Mouse (Mus musculus): Measurements from ENCODE around the gene Fbxo28.

Fbxo28 gene

GRCm38 (mm10) chr1:182340821-182341781 is at the start of gene Fbxo28:
Fbxo28 (minus strand) TSS chr1:182341629.
- peak; percentile 91 for DNase-seq

DNA sequence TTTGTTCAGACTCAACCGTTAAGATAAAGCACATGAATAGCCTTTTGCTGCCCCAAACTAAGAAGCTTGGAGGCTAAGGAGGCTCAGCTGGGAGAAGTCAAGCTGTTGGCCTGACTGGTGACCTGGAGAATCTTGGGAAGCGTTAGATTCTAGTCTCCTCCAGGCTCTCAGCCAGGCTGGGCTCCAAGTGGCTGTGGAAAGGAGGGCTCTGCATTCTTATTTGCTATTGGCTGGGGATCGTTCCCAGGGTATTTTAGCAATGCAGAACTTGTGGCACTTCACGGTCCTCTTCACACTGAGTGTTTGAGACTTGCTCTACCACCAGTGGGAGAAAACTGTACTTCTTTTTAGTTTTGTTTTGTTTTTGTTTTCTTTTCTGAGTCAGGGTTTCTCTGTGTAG is 47.3 kb upstream of the Fbxo28 start:
- no peak for DNase-seq

- no peak for DNase-seq
Measured at GRCm38 (mm10) chr1:182386449-182386848, 45.0 kb upstream of the Fbxo28 start.

GRCm38 (mm10) chr1:182383096-182383495 is 41.7 kb upstream of the Fbxo28 start:
- DNase-seq, result no peak

DNA sequence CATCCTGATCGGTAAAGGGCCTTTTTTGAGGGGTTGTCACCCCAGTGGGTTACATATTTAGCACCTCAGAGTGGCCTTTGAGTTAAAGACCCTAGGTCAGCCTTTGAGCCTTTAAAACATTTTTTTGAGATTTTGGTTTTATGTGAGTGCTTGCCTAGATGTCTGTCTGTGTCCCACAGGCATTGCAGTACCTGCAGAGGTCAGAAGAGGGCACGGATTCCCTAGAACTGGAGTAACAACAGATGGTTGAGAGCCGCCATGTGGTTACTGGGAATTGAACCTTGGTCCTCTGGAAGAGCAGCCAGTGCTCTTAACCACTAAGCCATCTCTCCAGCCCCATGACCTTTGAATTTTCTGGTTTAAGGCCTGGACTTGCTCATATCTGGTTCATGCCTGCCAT is 39.9 kb upstream of the Fbxo28 start:
- no peak for DNase-seq

- DNase-seq, result no peak
Measured at GRCm38 (mm10) chr1:182380683-182381082, 39.3 kb upstream of the Fbxo28 start.

- DNase-seq, result no peak
Measured at GRCm38 (mm10) chr1:182378876-182379275, 37.4 kb upstream of the Fbxo28 start.

GRCm38 (mm10) chr1:182378205-182378835 is 36.9 kb upstream of the Fbxo28 start:
- no peak for DNase-seq

GRCm38 (mm10) chr1:182377519-182377918 is 36.1 kb upstream of the Fbxo28 start:
- no peak for DNase-seq

GRCm38 (mm10) chr1:182376826-182377225 is 35.4 kb upstream of the Fbxo28 start:
- no peak for DNase-seq

DNA sequence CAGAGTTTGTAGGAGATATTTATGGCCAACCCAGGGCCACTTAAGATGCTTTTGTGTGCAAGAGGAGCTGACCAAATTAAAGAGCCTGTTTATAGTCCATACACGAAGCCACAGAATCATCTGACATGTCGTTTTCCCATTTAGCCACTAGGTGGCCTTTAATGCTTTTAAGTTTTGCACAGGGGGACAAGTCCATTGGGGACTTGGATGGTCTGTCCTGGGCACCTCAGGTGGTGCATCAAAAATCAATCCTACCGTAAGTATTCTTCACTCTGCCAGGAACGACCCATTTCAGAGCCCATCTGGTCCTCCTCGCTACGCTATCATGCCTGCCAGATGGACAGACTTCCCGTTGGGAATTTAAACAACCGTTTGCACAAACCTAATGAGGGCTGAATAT is 34.8 kb upstream of the Fbxo28 start:
- no peak for DNase-seq

DNA sequence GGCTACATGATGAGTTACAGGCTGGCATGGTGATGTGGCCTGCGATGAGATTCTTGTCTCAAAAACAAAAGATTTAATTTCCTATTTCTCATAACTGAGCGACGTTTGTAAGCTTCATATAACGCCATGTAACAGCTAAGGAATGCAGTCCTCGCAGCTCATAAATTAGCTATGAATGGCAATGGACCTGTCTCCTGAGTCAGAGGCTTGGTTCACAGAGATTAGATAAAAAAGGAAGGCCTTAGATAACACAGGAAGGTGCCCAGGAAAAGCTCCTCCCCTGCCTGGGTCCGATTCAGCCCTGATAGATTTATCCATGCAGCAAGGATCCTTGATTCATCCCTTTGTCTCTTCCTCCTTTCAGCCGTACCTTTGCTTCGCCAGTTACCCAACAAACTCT is 30.5 kb upstream of the Fbxo28 start:
- no peak for DNase-seq

DNA sequence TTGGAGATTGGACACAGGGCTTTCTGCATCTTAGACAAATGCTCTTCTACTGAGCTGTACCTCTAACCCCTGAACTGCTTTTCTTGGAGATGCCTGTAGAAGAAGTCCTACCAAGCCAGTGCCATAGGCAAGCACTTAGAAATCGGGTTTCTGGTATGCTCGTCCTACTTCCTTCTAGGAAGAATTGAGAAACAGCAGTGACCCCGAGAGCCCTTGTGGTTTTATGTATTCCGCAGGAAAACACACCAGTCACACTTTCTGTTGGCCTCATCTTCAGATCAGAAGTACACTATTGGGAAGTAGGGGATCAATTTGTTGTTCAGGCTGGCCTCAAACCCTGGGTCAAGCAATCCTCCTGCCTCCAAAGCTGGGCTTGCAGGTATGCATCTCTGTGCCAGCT is 28.0 kb upstream of the Fbxo28 start:
- DNase-seq, result no peak

- DNase-seq, result no peak
Measured at GRCm38 (mm10) chr1:182368782-182369181, 27.4 kb upstream of the Fbxo28 start.

- DNase-seq, result no peak
Measured at GRCm38 (mm10) chr1:182368309-182368708, 26.9 kb upstream of the Fbxo28 start.

DNA sequence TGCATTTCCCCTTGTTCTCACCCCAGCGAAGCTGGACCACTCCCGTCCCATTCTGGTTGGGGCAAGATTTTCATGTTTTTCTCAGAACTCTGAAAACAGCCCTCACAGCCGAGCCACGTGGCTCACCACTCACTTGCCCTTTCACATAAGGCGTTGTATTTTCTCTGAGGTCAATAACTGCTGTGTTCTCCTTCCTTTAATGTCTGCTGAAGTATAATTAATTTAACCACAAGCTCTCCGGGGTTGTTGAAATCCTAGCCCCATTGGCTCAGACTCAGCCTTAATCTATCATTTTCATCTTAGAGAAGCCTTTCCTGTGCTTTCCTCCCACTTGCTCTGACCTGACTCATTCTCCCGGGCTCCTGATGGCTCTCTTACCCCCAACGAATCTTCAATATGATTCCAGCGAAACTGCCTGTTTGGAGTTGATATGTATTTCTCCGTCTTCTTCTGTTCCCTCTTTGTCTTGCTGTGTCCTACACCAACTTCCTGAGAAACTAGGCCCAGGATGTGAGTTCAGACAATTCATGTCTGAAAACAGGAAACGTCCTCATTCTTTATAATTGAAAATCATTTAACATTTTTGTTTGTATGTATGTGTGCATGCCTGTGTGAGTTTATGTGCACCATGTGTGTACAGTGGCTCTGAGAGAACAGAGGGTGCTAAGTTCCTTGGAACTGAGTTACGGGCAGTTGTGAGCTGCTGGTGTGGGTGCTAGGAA is 22.4 kb upstream of the Fbxo28 start:
- DNase-seq, result no peak

- DNase-seq, result peak; percentile 39
Measured at GRCm38 (mm10) chr1:182362703-182363102, 21.3 kb upstream of the Fbxo28 start.

- DNase-seq, result no peak
Measured at GRCm38 (mm10) chr1:182358133-182358532, 16.7 kb upstream of the Fbxo28 start.

DNA sequence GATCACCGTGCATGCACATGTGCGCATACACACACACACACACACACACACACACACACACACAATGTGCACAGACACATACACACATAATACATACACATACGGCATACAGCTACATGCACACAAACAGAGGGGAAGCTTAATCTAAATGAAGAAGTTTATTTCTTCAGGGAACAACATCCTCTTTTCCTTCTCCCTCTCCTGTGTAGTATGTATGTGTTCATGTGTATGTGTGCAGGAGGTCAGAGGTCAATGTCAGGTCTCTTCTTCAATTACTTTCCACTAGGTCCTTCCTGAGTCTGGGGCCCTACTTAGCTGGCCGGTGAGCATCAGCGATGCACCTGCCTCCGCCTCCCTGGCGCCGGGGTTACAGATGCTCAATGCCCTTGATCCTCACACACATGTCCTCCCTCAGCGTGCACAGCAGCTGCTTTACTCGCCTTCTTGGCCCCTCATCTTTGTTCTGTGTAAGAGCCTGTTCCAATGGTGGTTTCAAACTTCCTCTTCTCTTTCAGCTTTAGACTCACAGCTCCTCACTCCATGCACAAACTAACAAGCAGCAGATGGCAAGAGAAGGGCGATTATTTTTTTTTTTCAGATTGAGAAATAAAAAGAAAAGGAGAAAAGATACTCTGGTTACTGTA is 13.2 kb upstream of the Fbxo28 start:
- DNase-seq, result no peak

DNA sequence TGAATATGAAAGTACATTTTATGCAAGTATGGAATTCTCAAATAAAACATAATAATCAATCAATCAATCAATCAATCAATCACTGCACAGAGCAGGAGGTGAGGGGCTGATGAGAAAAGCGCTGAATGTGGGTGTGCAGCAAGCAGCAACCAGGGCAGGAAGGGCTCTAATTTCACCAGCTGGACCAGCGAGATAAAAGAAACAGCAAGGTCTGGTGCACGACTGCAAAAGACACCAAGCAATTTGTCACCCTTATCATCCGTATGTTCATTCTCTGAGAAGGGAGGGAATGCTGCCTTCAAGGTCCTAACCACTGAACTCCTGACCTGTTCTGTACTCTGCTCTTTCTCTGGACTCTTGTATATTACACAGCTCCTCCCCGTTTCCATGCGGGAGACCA is 8.1 kb upstream of the Fbxo28 start:
- DNase-seq, result no peak

GRCm38 (mm10) chr1:182346491-182346890 is 5.1 kb upstream of the Fbxo28 start:
- DNase-seq, result no peak

- no peak for DNase-seq
Measured at GRCm38 (mm10) chr1:182345857-182346256, 4.4 kb upstream of the Fbxo28 start.

DNA sequence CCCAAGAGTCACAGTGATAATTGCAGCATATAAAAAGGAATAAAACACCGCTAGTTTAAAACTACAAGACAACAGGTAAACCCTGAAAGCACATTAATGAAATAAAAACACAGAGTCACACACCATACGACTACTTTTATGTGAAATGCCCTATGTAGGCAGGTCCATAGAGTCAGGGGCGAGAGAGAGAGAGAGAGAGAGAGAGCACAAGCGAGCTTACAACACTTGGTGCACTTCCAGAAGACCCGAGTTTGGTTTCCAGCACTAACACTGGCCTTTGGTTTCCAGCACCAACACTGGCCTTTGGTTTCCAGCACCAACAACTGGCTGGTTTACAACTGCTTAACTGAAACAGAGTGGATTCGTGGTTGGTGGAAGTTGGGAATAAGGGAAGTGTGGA is 564 bp upstream of the Fbxo28 start:
- no peak for DNase-seq
